Mouse (Mus musculus): ENCODE measurements around the gene Nfe2l2.
A peak's percentile ranks its signal among the peaks of the same experiment; 100 is the strongest.

Gene Nfe2l2

DNA sequence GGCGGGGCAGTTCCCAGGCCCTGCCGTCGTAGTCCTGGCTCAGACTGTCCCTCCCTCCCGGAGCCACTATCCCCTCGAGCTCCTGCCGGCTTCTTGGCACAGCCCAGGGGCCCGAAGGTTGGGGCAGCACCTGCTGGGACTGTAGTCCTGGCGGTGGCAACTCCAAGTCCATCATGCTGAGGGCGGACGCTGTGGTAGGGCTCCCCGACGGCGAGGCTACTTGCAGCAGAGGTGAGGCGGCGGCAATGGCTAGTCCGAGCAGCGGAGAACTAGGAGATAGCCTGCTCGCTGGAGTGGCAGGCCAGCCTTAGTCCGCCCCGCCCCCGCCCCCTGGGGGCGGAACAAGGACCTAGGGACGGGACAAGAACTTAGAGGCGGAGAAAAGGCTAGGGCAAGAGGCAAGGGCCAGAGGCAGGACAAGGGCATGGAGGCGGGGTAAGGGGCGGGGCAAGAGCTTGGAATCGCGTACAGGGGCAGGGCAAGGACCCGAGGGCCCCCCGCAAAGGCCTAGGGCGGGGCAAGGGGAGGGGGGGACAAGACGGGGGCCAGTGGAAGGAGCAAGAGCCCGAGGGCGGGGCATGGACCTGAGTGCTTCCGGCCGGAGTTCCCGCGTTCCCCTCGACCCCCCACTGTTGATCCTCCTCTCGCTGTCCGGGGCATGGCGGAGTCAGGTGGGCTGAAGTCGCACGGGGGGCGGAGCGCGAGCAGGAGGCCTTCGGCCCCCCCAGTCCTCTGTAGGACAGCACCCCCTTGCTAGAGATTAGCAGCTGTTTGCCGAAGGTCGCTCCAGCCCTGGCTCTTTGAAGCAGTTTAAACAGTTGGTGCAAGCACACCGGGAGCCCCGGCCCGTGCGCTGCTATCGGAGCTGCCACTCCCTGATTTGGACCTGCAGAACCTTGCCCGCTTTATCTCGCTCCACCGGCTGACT is at the start of gene Nfe2l2:
Nfe2l2 (minus strand) TSS at position 408 of the 928 bp plus-strand sequence.
- DNase-seq, result peak; percentile 99

DNA sequence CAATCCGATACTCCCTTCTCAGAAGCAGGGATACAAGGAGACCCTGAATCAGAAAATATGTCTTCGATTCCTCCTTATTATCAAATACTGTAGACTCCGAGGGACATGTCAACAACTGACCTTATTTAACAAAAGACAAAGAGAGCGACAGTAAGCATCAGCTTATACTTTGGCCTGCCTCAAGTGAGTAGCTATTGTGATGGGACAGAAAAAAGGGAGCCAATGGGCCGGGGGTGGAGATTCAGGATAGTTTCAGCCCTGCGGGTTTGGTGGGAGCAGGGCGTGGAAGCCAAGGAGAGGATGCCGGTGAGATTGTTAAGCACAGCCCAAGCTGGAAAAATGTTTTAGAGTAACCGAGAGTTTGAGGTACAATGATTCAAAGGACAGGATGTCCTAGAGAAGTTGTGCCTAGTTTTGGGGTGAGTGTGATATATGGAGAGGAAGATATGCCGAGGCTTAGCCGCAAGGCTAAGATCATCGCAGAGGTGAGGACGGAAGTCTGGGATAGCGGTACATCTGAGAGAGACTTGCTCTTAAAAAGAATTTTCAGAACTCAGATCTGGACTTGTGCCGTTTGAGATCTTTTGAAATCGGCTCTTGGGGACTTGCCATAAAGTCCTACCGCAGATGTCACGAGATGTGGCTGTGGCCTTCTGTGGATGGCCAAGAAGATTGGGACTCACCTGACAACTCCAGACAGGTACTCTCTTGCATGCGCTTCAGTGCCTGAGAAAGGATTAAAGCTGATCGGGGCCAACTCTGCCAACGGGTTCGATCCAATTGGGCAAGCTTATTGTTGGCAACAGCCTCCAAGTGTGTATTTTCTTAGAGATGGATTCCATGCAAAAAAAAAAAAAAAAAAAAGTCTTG is 48.1 kb upstream of the Nfe2l2 start:
- no peak for DNase-seq

GRCm38 (mm10) chr2:75751896-75752295 is 47.5 kb upstream of the Nfe2l2 start:
- DNase-seq, result no peak

GRCm38 (mm10) chr2:75750869-75751268 is 46.4 kb upstream of the Nfe2l2 start:
- no peak for DNase-seq

DNA sequence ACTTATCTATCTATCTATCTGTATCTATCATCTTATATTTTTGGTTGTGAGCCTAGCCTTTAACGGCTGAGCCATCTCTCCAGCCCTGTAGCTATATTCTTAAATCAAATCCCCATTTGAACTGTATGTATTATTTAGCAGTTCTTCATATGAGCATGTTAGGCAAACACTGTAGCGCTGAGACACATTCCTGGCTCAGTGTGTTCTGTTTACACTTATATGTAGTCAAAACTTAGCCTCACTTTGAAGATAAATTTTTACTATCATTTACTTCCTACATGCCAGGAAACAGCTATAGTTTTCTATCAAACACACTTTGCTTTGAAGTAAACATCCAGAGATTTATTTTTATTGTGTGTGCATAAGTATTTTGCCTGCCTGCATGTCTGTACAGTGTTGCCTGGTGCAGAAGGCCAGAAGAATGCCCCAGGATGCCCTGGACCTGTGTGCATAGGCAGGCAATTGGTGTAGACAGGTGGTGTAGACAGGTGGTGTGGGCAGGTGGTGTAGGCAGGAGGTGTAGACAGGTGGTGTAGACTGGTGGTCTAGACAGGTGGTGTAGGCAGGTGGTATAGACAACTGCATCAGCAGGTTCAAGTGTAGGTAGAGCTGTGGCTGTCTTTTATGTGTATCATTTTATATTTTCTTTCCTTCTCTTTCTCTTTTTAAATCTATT is 45.7 kb upstream of the Nfe2l2 start:
- no peak for DNase-seq

DNA sequence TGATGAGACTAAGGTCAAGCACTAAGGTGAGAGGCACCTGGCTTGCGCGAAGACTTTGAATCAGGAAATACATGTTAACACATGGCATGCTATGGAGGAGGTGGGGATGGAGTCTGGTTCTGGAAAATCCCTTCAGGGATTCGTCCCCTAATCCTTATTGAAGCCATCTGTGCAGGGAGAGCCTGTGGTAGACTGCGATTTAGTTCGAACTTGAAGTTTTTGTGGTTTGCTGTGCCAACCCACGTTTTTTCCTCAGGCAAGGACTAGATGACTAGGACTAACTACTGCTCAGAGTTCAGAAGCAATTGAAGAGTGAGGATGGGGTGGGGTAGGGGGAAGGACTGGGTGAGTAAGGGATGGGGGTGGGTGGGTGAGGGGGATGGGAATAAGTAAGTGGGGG is 44.4 kb upstream of the Nfe2l2 start:
- no peak for DNase-seq

DNA sequence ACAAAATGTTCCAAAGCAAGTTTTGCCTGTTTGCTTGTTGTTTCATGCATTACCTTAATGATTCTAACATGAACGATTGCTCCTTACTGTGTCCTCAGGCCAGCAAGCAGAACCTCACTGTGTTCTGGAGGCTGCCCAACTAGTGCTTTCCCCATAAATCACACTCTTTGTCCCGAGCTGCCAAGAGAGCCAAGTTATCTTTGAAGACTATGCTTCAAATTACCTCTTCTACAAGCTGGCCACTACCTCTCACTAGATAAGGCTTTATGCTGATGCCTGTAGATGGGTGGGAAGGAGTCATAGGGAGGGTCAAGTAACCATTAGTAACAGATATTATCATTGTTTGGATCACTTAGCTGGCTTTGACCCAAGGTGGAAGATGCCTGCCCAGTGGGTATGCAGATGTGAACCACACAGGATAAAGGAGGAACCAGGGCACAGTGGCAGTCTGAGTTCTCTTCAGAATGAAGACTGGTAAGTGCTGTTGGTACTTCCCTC is 32.6 kb upstream of the Nfe2l2 start:
- no peak for DNase-seq

DNA sequence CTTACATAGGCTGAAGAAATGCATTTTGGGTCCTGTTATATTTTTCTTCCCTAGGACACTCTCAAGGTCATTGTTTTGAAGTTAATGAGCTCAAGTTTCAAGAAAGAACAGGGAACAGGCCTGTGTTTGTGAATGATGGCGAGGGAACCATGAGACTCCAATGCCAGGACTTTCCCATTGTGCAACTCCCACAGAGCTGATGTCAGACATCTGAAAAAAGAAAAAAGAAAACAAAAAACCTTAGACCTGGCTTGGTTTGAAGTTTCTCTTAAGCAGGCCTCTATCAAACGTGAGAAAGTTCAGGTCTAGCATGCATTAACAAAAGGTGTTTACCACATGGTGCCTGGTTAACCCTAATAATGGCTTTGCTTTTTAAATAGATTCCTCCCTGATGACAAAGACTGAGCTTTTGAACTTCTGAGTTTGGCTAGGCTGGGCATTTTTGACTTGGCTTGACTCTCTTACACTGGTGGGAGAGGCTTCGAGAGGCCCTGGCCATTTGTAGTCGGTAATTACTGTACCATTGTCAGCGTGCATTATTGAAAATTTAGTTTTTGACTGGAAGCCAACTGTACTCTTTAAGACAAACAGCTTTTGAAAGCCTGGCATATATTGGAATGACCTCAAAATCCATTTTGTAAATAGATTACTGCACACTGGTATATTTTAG is 29.9 kb upstream of the Nfe2l2 start:
- no peak for DNase-seq

DNA sequence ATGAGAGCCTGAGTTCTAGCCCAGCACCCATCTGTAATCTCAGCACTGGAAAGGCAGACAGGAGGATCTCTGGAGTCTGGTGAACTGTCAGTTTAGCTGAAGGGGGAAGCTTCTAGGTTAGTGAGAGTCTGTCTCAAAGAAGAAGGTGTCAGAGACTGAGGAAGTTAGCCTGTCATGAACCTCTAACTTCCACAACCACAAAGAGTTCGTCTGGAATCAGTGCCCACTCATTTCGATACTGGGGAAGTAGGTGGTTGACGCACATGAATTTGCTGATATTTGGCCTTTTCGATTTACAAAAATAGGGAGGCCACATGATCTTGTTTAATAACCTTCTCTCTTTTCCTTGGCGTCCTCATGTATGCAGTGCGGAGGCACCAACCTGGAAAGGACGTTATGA is 28.7 kb upstream of the Nfe2l2 start:
- no peak for DNase-seq

- DNase-seq, result no peak
Observed at GRCm38 (mm10) chr2:75731929-75732328, 27.5 kb upstream of the Nfe2l2 start.

- DNase-seq, result peak; percentile 12
Observed at GRCm38 (mm10) chr2:75731233-75731651, 26.8 kb upstream of the Nfe2l2 start.

DNA sequence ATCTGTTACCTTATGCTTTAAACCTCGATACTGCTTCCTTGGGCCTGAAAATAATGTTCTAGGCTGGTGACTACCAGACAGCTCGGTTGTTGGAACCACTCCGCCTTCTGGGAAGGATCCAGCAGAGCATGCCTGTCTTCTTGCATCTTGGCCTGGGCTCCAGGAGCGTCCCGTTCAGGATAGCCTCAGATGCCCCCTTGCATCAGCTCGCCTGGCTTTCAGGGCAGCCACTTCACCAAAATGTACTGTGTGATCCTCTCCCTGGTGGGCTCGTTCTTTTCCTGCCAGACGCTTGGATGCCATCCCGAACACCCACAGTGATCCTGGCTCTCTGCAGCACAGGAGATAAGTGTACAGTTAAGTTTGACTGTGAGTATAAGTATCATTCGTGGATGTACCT is 25.6 kb upstream of the Nfe2l2 start:
- no peak for DNase-seq

GRCm38 (mm10) chr2:75724863-75725445 is 20.5 kb upstream of the Nfe2l2 start:
- no peak for DNase-seq

GRCm38 (mm10) chr2:75723481-75723880 is 19.0 kb upstream of the Nfe2l2 start:
- no peak for DNase-seq

DNA sequence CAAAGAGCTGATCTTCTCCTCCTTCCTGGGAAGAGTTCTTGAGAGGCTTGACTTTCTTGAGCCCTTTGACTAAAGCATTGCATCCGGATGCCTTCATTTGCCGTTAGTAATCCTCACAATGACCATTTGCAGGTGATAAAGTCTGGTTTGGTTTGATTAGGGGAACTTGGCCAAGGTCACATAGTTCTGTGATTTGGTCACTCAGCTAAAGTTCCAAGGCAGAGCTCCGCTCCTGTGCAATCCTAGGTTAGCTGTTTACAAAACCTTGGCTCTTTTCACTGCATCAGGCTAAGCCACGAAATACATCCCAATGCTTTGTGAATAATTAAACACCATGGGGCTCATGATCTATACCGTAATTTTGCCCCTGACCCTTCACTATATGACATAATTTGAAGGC is 18.5 kb upstream of the Nfe2l2 start:
- DNase-seq, result no peak

GRCm38 (mm10) chr2:75720236-75721027 is 16.0 kb upstream of the Nfe2l2 start:
- no peak for DNase-seq

DNA sequence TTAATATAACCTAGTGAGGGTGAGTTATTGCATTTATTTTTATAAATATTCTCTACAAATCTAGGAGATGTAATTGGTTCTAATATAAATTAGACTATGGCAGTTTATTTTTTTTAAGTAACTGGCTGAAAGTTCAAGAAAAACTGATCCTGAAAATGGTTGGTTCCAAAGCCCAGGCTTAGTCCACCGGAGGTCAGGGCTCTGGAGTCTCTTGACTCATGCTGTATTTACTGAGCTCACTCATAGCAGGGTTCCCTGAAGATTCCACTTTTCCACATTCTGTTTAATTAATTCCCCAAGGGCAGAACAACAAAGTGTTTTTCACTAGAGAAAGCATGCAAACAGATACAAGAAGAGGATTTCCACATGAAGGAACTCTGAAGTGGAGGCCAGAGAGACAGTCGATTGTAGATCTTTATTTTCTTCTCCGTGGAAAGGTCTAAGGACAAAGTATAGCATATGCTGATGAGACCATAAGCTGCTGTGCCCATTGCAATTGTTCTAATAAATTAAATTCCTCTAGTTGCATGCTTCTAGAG is 15.0 kb upstream of the Nfe2l2 start:
- no peak for DNase-seq

DNA sequence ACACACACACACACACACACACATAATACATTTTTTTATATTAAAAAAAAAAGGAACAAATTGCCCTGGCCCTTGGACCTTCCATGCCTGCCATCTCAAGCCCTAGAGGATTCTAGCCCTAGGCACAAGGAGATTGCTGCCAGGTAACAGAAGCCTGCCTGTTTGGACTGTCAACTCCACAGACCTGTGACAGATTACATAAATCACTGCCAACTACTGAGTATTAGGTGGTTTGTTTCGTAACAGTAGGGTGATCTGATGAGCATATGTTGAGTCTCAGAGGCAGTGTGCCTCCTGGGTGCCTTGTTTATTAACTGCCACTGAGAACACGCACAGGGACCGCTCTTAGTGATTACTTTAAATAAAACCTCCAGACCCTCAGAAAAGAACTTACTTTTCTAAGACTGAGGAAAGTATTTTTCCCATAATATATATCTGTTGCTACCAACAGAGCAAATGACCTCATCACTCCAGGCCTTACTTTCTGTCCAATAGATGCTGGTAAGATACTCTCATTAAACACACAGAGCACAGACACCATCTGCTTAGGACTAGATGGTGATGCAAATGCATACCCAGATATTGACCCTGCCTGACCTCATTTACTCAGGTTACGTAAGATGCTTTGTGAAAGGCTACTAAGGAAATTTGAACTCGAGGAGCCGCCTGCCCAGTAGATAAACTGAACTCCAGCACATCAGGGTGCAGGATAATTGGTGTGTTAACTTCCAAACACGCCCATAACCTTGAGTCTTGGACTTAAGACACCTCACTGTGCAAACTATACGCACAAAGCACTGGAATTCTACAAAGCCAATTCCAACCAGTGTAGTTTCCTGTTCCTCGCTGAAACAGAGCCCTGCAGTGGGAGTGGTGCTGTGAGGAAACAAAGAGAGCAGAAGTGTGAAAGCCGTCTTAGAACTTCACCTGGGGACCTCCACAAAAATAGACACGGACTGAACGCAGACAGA is 11.9 kb upstream of the Nfe2l2 start:
- no peak for DNase-seq

- DNase-seq, result no peak
Observed at GRCm38 (mm10) chr2:75714766-75715165, 10.3 kb upstream of the Nfe2l2 start.

GRCm38 (mm10) chr2:75713083-75713482 is 8.6 kb upstream of the Nfe2l2 start:
- no peak for DNase-seq
